Mouse (Mus musculus): ENCODE data around the gene Gbp6. TPM values are rescaled to one million over a fixed set of nuclear protein-coding genes. Genes with fewer than 3 reads are reported as not detected.
"Not testable (repeated sequence)": the region's sequence is repeated elsewhere in the genome, so short reads cannot be mapped to it uniquely, and the experiment has no call there.

Gbp6 gene
- polyA plus RNA-seq, 1 experiment from 2014 or later, result 2.8 TPM

GRCm38 (mm10) chr5:105292492-105292891, 1.0 kb downstream of the Gbp6 start:
- WGBS, result 88% methylated on average over 1 of the region's 1 CpGs

GRCm38 (mm10) chr5:105290921-105291320, 2.6 kb downstream of the Gbp6 start:
- not testable (repeated sequence) for H3K4me3 ChIP-seq; H3K27ac ChIP-seq (ENCODE audit: poor library complexity, severe bottlenecking); H3K36me3 ChIP-seq; H3K27me3 ChIP-seq (replicated peaks); H3K9me3 ChIP-seq (replicated peaks); H3K4me2 ChIP-seq; ATAC-seq (ENCODE audit: insufficient number of reproducible peaks, low FRiP score); H3K9ac ChIP-seq
- WGBS, result 84% methylated on average over 3 of the region's 3 CpGs
- H3K4me1 ChIP-seq (replicated peaks), result peaks cover 15% of the 10 kb centered on the region

More at GRCm38 (mm10) chr5:105292492-105292891, 1.0 kb downstream of the Gbp6 start:
- H3K4me3 ChIP-seq, result no peak overlapping the region
- H3K9ac ChIP-seq, result no peak overlapping the region
- no peak for ATAC-seq (ENCODE audit: insufficient number of reproducible peaks, low FRiP score)
- no peaks in the 10 kb centered on the region for H3K36me3 ChIP-seq
- H3K4me2 ChIP-seq, result no peak overlapping the region
- peaks cover 15% of the 10 kb centered on the region for H3K4me1 ChIP-seq (replicated peaks)
- no peaks in the 10 kb centered on the region for H3K9me3 ChIP-seq (replicated peaks)
- H3K27ac ChIP-seq (ENCODE audit: poor library complexity, severe bottlenecking), result no peak overlapping the region
- H3K27me3 ChIP-seq (replicated peaks), result no peaks in the 10 kb centered on the region

- not testable (repeated sequence) for H3K36me3 ChIP-seq; H3K27me3 ChIP-seq (replicated peaks); ATAC-seq (ENCODE audit: insufficient number of reproducible peaks, low FRiP score); H3K27ac ChIP-seq (ENCODE audit: poor library complexity, severe bottlenecking); H3K9ac ChIP-seq; H3K4me3 ChIP-seq; H3K4me1 ChIP-seq (replicated peaks); H3K4me2 ChIP-seq; H3K9me3 ChIP-seq (replicated peaks)
- 67% methylated on average over 1 of the region's 3 CpGs for WGBS
Measured at GRCm38 (mm10) chr5:105260673-105261072, 32.8 kb downstream of the Gbp6 start.

GRCm38 (mm10) chr5:105252491-105252890, 41.0 kb downstream of the Gbp6 start:
- Histone ChIP-seq H3K27me3 (replicated peaks) (no peaks in the 10 kb centered on the region), H3K9ac (no peak overlapping the region), H3K36me3 (no peaks in the 10 kb centered on the region), H3K9me3 (replicated peaks) (no peaks in the 10 kb centered on the region), H3K4me3 (no peak overlapping the region), H3K27ac (ENCODE audit: poor library complexity, severe bottlenecking) (no peak overlapping the region), H3K4me1 (replicated peaks) (no peaks in the 10 kb centered on the region), H3K4me2 (no peak overlapping the region)
- ATAC-seq (ENCODE audit: insufficient number of reproducible peaks, low FRiP score), result no peak

- not testable (repeated sequence) for H3K9me3 ChIP-seq (replicated peaks); H3K27me3 ChIP-seq (replicated peaks); ATAC-seq (ENCODE audit: insufficient number of reproducible peaks, low FRiP score); H3K4me1 ChIP-seq (replicated peaks); H3K4me2 ChIP-seq; H3K36me3 ChIP-seq; H3K27ac ChIP-seq (ENCODE audit: poor library complexity, severe bottlenecking); H3K9ac ChIP-seq; H3K4me3 ChIP-seq
- 79% methylated on average over 3 of the region's 3 CpGs for WGBS
Measured at GRCm38 (mm10) chr5:105244741-105245140, 48.8 kb downstream of the Gbp6 start.

GRCm38 (mm10) chr5:105240982-105241381, 52.5 kb downstream of the Gbp6 start:
- H3K36me3 ChIP-seq; H3K4me3 ChIP-seq; H3K4me1 ChIP-seq (replicated peaks); H3K9me3 ChIP-seq (replicated peaks); H3K4me2 ChIP-seq; H3K27ac ChIP-seq (ENCODE audit: poor library complexity, severe bottlenecking); H3K9ac ChIP-seq; H3K27me3 ChIP-seq (replicated peaks); ATAC-seq (ENCODE audit: insufficient number of reproducible peaks, low FRiP score): not testable (repeated sequence)
- WGBS, result 77% methylated on average over 5 of the region's 5 CpGs

- ATAC-seq (ENCODE audit: insufficient number of reproducible peaks, low FRiP score), result peak; percentile 36; the same call in 1 of the 2 replicates
- H3K27ac ChIP-seq (ENCODE audit: poor library complexity, severe bottlenecking); H3K9me3 ChIP-seq (replicated peaks); H3K9ac ChIP-seq; H3K4me3 ChIP-seq; H3K4me2 ChIP-seq; H3K4me1 ChIP-seq (replicated peaks); H3K36me3 ChIP-seq; H3K27me3 ChIP-seq (replicated peaks): not testable (repeated sequence)
Measured at GRCm38 (mm10) chr5:105239483-105240047, 53.9 kb downstream of the Gbp6 start, which contains the start of gene Gbp10. TSS of gene Gbp10 (minus strand) at chr5:105239533.

GRCm38 (mm10) chr5:105238402-105238801, 55.1 kb downstream of the Gbp6 start:
- H3K9me3 ChIP-seq (replicated peaks); ATAC-seq (ENCODE audit: insufficient number of reproducible peaks, low FRiP score); H3K4me2 ChIP-seq: not testable (repeated sequence)

GRCm38 (mm10) chr5:105236040-105236439, 57.5 kb downstream of the Gbp6 start:
- not testable (repeated sequence) for H3K4me3 ChIP-seq; H3K27me3 ChIP-seq (replicated peaks); H3K27ac ChIP-seq (ENCODE audit: poor library complexity, severe bottlenecking); H3K4me2 ChIP-seq; ATAC-seq (ENCODE audit: insufficient number of reproducible peaks, low FRiP score); H3K36me3 ChIP-seq; H3K9ac ChIP-seq; H3K4me1 ChIP-seq (replicated peaks); H3K9me3 ChIP-seq (replicated peaks)
- 77% methylated on average over 3 of the region's 3 CpGs for WGBS

More at GRCm38 (mm10) chr5:105238402-105238801, 55.1 kb downstream of the Gbp6 start:
- not testable (repeated sequence) for H3K27ac ChIP-seq (ENCODE audit: poor library complexity, severe bottlenecking); H3K9ac ChIP-seq; H3K36me3 ChIP-seq; H3K4me3 ChIP-seq; H3K27me3 ChIP-seq (replicated peaks); H3K4me1 ChIP-seq (replicated peaks)
- WGBS, result 84% methylated on average over 1 of the region's 1 CpGs

Other genes starting within 250 kb of the Gbp6 start
- 4.4 and 4.6 TPM in 2 replicates for gene Gbp9, start 154.2 kb downstream of the Gbp6 start, polyA plus RNA-seq (2016; fragmentation: Nextera tagmentation; extraction: Ambion mirVana)
- gene Gbp8, start 154.2 kb downstream of the Gbp6 start, polyA plus RNA-seq (2016; fragmentation: Nextera tagmentation; extraction: Ambion mirVana), result 1.4 and 1.8 TPM in 2 replicates
- 6.1 and 9.6 TPM in 2 replicates for gene Gbp4, start 154.1 kb downstream of the Gbp6 start, polyA plus RNA-seq (2016; fragmentation: Nextera tagmentation; extraction: Ambion mirVana)
- gene Gbp10, start 54.2 kb downstream of the Gbp6 start, polyA plus RNA-seq (2016; fragmentation: Nextera tagmentation; extraction: Ambion mirVana), result not detected in 2 replicates
- gene Gm43302, start within 50 bp of the Gbp6 start, polyA plus RNA-seq (2016; fragmentation: Nextera tagmentation; extraction: Ambion mirVana), result not detected in 2 replicates
- gene Lrrc8b, start 122.1 kb upstream of the Gbp6 start, polyA plus RNA-seq (2016; fragmentation: Nextera tagmentation; extraction: Ambion mirVana), result 6.1 and 6.5 TPM in 2 replicates
- gene Lrrc8c, start 225.7 kb upstream of the Gbp6 start, polyA plus RNA-seq (2016; fragmentation: Nextera tagmentation; extraction: Ambion mirVana), result 27.1 and 35.1 TPM in 2 replicates